Mouse (Mus musculus): ENCODE data around the gene Cdc42bpa. TPM values are rescaled to one million over a fixed set of nuclear protein-coding genes. Genes with fewer than 3 reads are reported as not detected.
"Not testable (repeated sequence)": the region's sequence is repeated elsewhere in the genome, so short reads cannot be mapped to it uniquely, and the experiment has no call there.

Gene Cdc42bpa
- polyA plus RNA-seq, 3 experiments from 2014 or later, result 0.16 to 0.83 TPM; not detected in 1

DNA sequence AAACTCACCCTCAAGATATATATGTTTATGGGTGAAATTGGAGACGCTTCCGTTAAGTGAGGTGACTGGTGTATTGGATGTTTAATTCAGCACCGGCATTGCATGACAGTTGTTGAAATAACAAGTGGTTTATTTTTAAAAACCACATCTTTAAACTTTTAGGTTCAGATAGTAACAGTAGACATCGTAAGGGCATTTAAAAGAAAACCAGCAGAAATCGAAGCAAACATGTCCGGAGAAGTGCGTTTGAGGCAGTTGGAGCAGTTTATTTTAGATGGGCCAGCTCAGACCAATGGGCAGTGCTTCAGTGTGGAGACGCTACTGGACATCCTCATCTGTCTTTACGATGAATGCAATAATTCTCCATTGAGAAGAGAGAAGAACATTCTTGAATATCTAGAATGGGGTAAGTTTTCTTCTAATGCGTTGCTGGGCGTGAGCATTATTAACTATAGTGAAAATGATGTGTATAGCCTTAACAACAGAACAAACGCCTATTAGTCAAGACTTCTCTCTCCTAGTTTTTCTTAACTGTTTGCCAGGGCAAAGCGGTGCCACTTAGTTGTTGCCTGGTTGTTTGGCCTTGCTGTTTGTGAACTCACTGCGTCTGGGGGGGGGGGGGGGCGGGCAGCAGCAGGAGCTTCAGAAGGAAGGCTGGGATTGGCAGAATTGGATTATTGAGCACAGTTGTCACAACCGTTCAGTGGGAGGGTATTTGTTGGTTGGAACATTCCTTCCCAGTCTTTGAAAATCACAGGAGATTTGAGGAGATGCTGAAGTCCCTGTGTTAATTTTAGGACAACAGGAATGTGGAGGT, 818 bp downstream of the Cdc42bpa start:
- ATAC-seq, result no peak

DNA sequence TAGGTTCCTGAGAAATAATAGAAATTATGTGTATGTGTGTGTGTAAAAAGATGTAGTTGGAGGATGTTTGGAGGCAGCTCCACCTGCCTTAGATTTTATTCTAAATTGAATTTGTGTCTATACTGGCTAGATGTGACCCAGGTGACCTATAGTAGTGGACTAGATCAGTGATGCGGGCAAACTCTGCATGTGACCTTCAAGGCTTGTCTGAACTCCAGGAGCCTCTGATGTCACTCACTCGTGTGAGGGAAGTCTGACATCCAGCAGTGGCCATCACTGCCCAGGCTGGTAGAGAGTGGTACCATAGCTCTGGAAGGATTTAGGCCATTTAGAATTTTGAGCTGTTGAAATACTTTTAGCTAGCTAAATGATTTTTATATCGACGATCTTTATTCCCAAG, 1.5 kb downstream of the Cdc42bpa start:
- no peak for ATAC-seq

DNA sequence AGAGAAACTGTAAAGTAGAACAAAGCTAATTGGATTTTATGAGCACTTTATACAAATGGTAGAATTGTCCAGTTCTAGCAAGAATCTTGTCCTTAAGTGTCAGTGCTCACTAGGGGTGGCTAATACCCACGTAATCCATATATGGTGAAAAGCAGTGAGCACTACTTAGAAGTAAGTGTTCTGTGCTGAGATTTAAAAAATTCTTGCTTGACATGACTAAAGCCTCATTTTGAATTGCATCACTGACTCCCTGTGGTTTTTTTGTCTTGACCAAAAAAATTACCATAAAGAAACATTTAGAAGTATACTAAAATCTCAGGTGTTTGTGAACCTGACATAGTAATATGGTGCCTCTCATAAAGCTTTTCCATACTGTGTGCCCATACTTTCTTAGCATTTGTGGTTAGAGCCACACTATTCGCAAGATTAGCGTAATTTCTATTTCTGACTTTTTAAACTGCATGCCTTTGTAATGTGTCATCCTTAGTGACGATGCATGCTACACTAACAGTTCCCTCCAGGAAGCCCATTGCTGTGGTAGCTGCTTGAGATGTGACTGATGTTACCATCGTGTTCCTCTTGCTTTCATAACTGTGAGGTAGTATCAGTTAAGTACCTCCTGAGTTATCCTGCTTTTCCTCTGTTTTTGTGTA, 9.6 kb downstream of the Cdc42bpa start:
- ATAC-seq, result no peak

DNA sequence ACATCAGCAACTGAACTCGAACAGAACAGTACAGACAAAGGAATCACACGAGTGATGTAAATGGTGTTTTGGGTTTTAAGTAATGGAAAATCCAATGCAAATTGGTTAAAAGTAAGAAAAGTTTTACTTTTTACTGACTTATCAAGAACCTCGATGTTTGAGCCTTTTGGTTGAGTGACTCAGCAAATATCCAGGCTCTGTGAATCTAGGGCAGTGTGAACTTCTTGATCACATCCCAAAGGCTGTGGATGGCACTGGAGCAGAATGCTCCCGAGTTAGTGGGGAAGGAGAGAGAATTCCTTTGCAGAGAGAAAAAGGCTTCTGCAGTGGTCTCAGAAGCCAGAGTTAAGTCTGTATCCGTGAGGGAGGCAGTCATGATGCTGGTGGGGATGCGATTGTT, 14.7 kb downstream of the Cdc42bpa start:
- ATAC-seq, result no peak

DNA sequence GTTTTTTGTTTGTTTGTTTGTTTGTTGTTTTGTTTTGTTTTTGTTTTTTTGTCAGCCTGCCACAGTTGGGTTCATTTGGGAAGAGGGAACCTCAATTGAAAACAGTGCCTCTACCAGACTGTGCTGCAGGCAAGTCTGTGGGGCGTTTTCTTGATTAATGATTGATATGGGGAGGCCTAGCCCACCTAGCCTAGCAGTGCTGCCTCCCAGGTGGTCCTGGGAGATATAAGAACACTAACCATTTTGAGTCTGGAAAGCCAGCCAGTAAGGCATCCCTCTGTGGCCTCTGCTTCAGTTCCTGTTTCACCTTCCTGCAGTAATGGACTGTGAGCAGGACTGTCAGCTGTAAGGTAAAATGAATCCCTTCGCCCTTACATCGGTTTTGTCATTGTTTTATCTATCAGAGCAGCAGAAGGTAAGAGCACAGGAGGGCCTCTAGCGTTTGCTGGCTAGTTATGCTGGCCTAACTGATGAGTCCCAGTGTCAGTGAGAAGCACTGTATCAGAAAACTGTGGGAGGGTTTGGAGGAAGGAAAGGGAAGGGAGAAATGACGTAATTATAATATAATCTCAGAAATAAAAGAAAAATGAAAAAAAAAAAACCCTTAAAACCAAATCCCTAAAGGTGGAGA, 15.5 kb downstream of the Cdc42bpa start:
- no peak for ATAC-seq

DNA sequence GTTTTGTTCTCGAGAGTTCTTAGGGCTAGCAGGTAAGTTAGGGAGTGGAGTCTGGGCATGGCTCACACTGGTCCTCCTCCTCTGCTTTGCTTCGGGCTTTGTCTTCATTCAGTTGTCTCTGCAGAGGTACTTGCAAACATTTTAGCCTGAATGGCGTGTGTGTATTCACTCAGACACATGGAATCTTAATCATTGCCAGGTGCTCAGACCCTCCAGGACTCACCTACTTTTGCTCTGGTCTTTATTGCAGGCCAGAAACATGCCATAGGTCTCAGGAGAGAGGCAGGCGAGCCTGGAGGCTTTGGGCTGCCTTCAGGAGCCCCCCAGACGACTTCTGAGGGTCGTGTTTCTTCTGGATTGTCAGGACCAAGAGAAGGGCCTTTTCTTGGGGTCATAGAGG, 17.2 kb downstream of the Cdc42bpa start:
- no peak for ATAC-seq

DNA sequence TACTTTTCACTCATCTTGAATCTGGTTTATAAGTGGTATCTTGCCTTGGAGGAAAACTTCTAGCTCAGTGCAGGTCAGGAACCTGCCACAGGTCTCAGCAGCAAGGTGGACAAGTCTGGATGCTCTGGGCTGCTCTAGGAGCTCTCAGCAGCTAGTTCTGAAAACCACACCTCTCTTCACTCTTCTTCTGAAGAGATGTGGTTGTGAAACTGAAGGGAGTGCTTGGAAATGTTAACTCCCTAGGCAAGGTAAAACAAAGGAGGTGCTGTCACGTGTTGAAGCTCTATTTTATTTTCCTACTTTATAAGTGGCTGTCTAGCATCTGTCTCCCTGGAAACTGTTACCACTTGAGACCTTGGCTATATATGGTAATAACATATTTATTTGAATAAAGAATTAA, 18.5 kb downstream of the Cdc42bpa start:
- no peak for ATAC-seq

DNA sequence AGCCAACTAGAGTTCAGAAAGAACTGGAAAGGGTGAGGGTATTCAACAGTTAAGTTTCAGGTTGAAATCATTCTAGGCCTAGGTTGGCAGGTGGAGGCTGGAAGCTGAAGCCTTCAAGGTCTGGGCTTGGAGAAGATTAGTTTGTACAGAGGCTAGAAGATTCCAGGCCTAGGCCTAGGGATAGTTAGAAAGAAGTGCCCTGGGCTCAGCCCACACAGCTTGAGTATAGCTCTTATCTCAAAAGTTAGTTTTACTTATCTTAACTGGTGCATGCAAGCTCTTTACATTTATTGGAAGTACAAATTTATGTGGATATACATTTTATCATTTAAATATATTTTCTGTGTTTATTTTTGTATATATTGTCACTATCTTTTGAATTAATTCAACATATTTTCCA, 21.4 kb downstream of the Cdc42bpa start:
- no peak for ATAC-seq

DNA sequence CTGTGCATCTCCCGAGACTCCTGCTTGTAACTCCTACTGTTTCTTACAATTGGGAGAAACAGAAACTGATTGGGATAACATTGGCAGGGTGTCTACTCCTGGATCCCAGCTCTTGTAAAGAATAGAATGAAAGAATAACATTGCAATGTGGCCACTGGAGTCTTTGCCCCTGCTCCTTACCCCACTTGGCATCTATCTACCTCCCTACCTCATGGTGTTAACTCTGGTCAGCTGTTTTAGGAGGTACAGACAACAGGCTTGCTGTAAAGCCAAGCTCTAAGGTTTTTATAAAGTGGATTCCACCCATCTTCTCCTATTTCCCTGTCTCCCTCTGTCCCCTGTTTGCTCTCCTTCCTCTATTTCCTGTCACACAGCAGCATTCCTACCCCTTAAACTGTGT, 21.9 kb downstream of the Cdc42bpa start:
- ATAC-seq, result no peak

DNA sequence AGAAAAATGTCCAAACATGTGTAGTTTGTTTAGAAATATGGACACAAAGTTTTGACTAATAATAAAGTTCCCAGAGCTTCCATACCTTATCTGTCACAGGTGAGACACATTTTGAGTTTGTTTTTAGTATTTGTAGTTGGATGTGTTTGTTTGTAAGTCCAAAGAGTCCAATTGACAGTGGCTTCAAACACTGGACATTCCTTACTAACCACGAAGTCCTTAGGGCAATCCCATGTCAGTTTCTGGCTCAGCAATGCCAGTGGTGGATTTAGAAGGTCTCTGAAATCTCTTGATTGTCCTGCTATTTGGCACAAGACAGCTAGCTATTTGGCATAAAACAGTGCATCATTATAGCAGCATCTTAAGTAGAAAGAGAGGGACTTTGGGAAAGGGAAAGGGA, 22.7 kb downstream of the Cdc42bpa start:
- no peak for ATAC-seq

DNA sequence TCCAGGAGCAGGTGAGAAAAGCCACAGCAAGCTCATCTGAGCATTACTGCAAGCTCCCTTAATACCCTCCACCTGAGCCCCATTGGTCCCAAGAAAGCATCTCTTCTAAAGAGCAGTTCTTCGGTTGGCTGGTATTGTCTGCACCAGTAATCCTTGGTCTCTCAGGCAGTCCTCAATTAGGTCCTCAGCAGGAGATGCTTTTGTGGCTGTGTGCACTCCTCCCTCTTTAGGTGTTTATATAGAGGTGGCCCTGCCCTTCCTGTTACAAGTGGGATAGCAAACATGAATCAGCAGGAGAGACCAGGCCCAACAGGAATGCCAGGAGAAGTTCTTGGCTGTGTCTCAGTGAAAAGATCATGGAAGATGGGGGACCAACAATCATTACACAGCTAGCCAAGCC, 23.9 kb downstream of the Cdc42bpa start:
- ATAC-seq, result no peak

DNA sequence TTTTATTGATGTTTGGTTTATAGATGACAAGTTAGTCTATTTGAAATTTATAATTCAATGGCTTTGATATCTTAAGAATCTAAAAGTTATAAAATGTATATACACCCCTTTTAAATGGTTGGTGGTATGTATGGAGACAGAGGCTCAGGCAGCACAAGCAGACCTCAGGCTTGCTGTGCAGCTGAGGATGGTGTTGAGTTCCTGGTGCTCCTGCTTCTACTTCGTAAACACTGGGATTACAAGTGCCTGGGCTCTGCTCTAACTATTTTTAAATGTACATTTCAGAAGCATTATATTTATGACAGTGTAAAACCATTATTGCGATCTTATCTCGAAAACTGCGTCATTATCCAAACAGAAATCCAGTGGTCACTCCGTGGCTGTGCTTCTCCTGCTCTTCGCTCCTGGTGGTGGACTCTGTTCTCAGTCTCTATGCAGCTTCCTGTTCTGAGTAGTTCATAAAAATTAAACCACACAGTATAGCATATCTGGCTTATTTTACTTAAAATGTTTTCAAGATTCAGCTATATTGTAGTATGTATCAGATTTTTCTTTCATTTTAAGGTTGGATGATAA, 31.5 kb downstream of the Cdc42bpa start:
- no peak for ATAC-seq

DNA sequence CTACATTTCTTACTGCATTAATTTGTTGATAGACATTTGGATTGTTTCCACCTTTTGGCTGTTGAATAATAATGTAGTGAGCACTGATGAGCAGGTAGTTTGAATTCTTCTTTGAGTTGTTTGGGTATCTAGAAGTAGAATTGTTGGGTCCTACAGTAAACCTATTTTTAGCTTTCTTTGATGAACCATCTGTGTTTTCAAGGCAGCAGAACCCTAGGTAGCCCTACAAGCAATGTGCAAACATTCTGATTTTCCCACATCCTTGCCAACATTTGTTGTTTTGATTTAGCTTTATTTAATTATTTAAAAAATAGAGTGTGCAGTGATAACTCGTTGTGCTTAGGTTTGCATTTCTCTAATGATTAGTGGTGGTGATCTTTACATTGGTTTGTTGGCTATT, 32.0 kb downstream of the Cdc42bpa start:
- no peak for ATAC-seq

DNA sequence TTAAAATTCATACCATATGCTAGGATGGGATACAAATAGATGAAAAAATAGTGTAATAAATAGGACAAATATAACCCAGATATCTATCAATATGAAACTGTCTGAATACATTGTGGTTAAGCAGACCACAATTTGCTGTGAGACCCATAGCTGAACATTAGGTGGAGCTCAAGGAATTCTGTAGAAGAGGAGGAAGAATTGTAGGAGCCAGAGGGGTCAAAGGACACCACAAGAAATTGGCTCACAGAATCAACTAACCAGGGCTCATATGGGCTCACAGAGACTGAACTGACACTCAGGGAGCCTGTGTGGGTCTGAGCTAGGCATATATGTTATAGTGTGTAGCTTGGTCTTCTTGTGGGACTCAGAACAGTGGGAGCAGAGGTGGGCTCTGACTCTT, 47.8 kb downstream of the Cdc42bpa start:
- no peak for ATAC-seq

DNA sequence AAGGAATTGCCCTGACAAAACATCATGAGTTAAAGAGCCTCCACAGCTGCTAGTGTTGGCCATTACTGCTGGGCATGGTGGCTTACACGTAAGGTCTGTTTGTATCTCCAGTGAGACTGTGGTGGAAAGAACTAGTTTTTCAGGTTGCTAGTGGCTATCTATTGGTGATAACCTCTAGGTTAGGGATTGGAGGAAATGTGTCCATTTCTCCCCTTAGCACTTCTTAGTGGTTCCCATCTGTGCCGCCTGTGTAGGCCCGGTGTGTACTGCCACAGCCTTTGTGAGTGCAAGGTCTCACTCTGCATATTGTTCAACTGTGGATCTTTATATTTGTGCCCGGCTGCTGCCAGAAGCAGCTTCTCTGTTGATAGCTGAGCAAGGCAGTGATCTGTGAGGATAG, 53.2 kb downstream of the Cdc42bpa start:
- no peak for ATAC-seq

DNA sequence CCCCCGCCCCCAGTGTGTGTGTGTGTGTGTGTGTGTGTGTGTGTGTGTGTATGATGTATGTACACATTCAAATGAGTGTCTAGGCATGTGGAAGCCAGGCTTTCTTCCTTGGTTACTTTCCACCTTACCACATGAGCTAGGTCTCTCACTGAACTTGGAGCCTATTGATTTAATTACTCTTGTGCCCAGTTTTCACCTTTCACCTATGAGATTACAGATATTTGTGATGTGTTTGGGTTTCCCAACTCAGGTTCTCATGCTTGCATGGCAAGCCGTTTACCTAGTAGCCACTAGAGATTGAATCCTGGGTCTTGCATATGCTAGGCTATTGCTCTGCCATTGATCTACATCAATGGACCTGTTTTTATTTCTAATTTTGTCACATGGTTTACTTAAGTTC, 57.9 kb downstream of the Cdc42bpa start:
- no peak for ATAC-seq

DNA sequence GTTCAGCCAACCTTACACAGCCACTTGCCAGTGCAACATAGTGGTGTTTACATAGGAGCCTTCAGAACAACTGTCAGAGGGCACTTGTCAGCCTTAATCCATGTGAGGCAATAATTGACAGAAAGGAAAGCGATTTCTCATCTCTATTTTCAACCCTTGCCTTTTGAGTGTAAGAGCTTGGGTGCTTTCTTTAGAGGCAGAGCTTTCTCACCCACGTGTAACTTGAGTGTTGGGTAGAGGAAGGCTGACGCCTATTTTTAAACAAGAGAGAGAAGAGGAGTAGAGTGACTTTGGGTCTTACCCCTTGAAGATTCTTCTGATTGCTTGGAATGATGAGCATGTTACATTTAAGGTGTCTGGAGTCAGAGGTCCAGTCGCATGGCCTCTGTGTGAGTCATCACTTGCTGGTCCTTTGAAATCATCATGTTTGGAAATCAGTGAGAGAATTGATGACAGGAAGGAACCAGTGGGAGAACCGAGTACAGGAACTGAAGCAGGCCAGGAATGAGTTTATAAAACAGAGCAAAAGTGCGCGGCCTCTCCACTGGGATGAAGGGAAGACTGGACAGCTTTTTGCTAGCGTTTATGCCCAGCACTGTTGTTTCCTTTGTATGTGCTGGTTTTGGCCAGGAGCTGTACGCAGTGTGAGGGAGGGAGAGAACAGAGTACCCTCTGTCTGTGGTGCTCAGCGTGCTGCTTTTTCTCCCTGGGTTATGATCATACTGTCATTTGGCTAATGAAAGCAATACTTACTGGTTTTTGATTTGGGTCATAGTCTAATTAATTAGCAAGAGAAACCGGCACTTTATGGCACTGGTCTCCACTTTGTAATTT, 61.4 kb downstream of the Cdc42bpa start:
- ATAC-seq, result no peak

DNA sequence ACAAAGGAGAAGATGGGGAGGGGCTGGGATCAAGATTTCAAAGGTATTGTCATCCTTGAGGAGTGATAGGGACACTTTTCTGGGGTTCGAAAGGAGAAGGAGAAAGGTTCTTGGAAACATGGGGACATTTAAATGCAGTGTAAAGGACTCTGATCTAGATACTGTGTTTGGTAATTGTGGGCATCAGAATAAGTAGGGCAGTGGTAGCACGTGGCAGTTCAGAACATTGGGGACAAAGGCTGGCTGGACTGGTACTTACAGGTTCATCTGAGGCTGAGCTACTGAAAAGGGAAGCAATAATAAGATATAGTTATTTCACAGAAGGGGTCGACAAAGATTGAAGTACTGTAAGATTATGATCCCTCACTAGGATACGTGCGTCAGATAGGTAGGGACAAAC, 63.2 kb downstream of the Cdc42bpa start:
- ATAC-seq, result no peak

DNA sequence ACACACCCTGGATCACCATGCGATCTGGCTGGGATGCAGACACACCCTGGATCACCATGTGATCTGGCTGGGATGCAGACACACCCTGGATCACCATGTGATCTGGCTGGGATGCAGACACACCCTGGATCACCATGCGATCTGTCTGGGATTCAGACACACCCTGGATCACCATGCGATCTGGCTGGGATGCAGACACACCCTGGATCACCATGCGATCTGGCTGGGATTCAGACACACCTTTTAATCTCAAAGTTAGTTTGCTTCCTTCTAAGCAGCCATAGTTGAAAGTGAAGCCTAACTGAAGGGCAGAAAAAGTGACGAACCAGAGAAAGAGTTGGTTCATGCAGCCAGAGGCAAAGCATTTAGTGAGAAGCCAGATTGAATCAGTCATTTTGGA, 69.6 kb downstream of the Cdc42bpa start:
- ATAC-seq, result not testable (repeated sequence)

DNA sequence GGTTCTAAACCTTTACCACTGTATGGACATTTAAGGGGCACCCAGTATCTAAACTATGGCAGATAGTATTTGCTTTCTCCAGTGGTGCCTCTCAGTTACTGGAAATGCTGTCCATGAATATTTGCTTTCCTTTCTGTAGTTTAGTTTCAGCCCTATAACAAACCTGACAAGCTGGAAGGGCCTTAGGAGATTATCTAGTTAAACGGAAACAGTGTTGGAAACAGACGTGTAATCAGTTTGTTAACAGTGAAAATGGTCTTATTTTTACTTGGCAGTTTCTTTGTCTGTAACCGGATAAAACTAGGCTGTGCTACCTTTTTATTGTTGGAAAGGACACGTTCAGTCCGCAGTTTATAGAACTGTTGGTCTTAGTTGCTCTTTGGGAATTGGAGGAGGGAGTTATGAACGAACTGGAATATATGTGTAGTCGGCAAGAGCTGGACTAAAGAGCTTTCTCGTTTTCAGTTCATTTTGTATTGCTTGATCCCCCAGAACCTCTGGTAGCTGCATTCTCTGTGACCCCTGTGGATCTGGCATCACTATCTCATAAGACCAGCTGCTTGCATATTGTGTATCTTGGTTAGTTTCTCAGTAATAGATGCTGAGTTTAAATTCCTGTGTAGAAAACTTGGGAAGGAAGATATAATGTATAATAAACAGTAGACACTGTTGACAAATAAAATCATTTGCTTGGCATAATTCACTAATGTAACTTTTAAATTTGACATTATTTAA, 70.5 kb downstream of the Cdc42bpa start:
- ATAC-seq, result no peak

DNA sequence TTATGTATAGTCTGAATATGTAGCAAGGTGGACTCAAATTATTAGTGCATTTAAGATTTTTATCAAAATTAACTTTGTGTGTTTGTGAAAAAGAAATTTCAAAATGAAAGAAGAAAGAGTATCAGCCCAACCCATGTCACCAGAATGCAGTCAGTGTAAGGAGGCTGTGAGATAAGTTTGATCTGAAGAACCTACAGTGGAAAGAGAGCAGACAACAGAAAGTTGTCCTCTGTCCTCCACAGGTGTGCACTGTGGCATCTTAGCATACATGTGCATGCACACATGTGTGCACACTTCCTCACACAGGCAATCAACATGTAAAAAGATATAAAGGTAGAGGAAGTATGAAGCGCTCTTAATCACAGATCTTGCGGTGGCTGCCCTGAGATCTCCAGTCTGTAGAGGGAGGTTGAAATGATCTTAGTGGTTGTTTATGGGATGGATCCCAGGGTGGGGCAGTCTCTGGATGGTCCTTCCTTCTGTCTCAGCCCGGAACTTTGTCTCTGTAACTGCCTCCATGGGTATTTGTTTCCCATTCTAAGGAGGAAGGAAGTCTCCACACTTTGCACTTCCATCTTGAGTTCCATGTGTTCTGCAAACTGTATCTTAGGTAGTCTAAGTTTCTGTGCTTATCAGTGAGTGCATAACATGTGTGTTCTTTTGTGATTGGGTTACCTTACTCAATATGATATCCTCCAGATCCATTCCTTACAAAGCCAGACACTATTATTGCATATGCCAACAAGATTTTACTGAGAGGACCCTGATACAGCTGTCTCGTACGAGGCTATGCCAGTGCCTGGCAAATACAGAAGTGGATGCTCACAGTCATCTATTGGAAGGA, 71.7 kb downstream of the Cdc42bpa start:
- ATAC-seq, result no peak
